Mouse (Mus musculus) thymus, postnatal 14 days (tissue): ENCODE measurements around the gene Eps8l3.

ENCODE experiments used
- DNase-seq: peaks from one replicate; pipeline ENCODE4 v3.0.0; 2021

Gene Eps8l3

GRCm38 (mm10) chr3:107877005-107877404, at the start of gene Eps8l3:
Eps8l3 (plus strand) TSS chr3:107877229.
- no peak for DNase-seq

GRCm38 (mm10) chr3:107827873-107828405, 49.1 kb upstream of the Eps8l3 start:
- DNase-seq = no peak

- no peak for DNase-seq
Observed at GRCm38 (mm10) chr3:107828518-107828917, 48.5 kb upstream of the Eps8l3 start.

GRCm38 (mm10) chr3:107828997-107829396, 48.0 kb upstream of the Eps8l3 start:
- DNase-seq = no peak

- no peak for DNase-seq
Observed at GRCm38 (mm10) chr3:107829625-107830024, 47.4 kb upstream of the Eps8l3 start.

GRCm38 (mm10) chr3:107831875-107832554, 45.0 kb upstream of the Eps8l3 start:
- no peak for DNase-seq

GRCm38 (mm10) chr3:107832645-107833044, 44.4 kb upstream of the Eps8l3 start:
- DNase-seq = no peak

GRCm38 (mm10) chr3:107833370-107833769, 43.7 kb upstream of the Eps8l3 start:
- no peak for DNase-seq

GRCm38 (mm10) chr3:107833872-107834341, 43.1 kb upstream of the Eps8l3 start:
- no peak for DNase-seq

- no peak for DNase-seq
Observed at GRCm38 (mm10) chr3:107835301-107835700, 41.7 kb upstream of the Eps8l3 start.

- DNase-seq = no peak
Observed at GRCm38 (mm10) chr3:107839855-107840254, 37.2 kb upstream of the Eps8l3 start.

GRCm38 (mm10) chr3:107840855-107841254, 36.2 kb upstream of the Eps8l3 start:
- DNase-seq = no peak

- no peak for DNase-seq
Observed at GRCm38 (mm10) chr3:107841370-107841769, 35.7 kb upstream of the Eps8l3 start.

GRCm38 (mm10) chr3:107843406-107843805, 33.6 kb upstream of the Eps8l3 start:
- no peak for DNase-seq

GRCm38 (mm10) chr3:107844001-107844400, 33.0 kb upstream of the Eps8l3 start:
- no peak for DNase-seq

- no peak for DNase-seq
Observed at GRCm38 (mm10) chr3:107844499-107844898, 32.5 kb upstream of the Eps8l3 start.

GRCm38 (mm10) chr3:107846175-107846574, 30.9 kb upstream of the Eps8l3 start:
- DNase-seq = no peak

- no peak for DNase-seq
Observed at GRCm38 (mm10) chr3:107846835-107847234, 30.2 kb upstream of the Eps8l3 start.

- no peak for DNase-seq
Observed at GRCm38 (mm10) chr3:107848126-107848525, 28.9 kb upstream of the Eps8l3 start.

GRCm38 (mm10) chr3:107849000-107849692, 27.9 kb upstream of the Eps8l3 start:
- no peak for DNase-seq

GRCm38 (mm10) chr3:107849693-107850031, 27.4 kb upstream of the Eps8l3 start:
- DNase-seq = no peak

- DNase-seq = no peak
Observed at GRCm38 (mm10) chr3:107850418-107851031, 26.5 kb upstream of the Eps8l3 start.

- no peak for DNase-seq
Observed at GRCm38 (mm10) chr3:107852786-107853185, 24.2 kb upstream of the Eps8l3 start.
